Mouse (Mus musculus) MEL (cell line): ENCODE results near the gene Itgb1bp1. TPM values are rescaled to one million over a fixed set of nuclear protein-coding genes. Genes with fewer than 3 reads are reported as not detected.

Experiments used
- DNase-seq: peaks from one replicate; pipeline ENCODE4 v3.0.0; 2011; ENCODE audit warnings: low read depth, low spot score
- H3K27ac ChIP-seq: 2 replicates; pipeline ENCODE4 v1.5.1; 2012; ENCODE audit warnings: low read depth, mild to moderate bottlenecking, control low read depth, low read length, moderate library complexity; ENCODE audit not compliant: control insufficient read depth
- H3K27me3 ChIP-seq, 2 experiments: fragments of 150-350 bp in 1 of 2; sonication (generic) in 1 of 2; 2 replicates each; pipeline ENCODE4 v1.6.1; 2012; ENCODE audit warnings: low read length in 2 of 2, mild to moderate bottlenecking in 2 of 2, improper control_type of control experiment in 1 of 2, moderate library complexity in 1 of 2; ENCODE audit not compliant: insufficient read depth in 2 of 2, control insufficient read depth in 1 of 2
- H3K36me3 ChIP-seq, 2 experiments: 2 replicates each; pipeline ENCODE4 v1.6.1; 2012 to 2014; ENCODE audit warnings: low read length in 2 of 2, improper control_type of control experiment in 1 of 2, inconsistent platforms in 1 of 2, mild to moderate bottlenecking in 1 of 2; ENCODE audit not compliant: insufficient read depth in 2 of 2, control insufficient read depth in 1 of 2
- H3K4me1 ChIP-seq, 2 experiments: fragments of 150-350 bp in 1 of 2; sonication (generic) in 1 of 2; 2 replicates each; pipeline ENCODE4 v1.6.1; 2012; ENCODE audit warnings: low read length in 2 of 2, improper control_type of control experiment in 1 of 2, mild to moderate bottlenecking in 1 of 2; ENCODE audit not compliant: insufficient read depth in 2 of 2, control insufficient read depth in 1 of 2
- H3K4me3 ChIP-seq, 2 experiments: fragments of 150-350 bp in 1 of 2; sonication (generic) in 1 of 2; 2 replicates each; pipeline ENCODE4 v1.5.1; 2012; ENCODE audit warnings: low read depth in 2 of 2, low read length in 2 of 2, mild to moderate bottlenecking in 2 of 2, moderate library complexity in 2 of 2, control low read depth in 1 of 2, improper control_type of control experiment in 1 of 2; ENCODE audit not compliant: control insufficient read depth in 1 of 2, insufficient read depth in 1 of 2
- H3K79me2 ChIP-seq: 2 replicates; pipeline ENCODE4 v1.6.1; 2012; ENCODE audit warnings: mild to moderate bottlenecking, low read length, moderate library complexity; ENCODE audit not compliant: control insufficient read depth, poor library complexity, insufficient read depth
- H3K9ac ChIP-seq: 2 replicates; pipeline ENCODE4 v1.6.1; 2012; ENCODE audit warnings: low read depth, mild to moderate bottlenecking, control low read depth, low read length, moderate library complexity; ENCODE audit not compliant: control insufficient read depth, poor library complexity, severe bottlenecking
- H3K9me3 ChIP-seq: fragments of 150-350 bp; sonication (generic); replicated peaks from 2 replicates; pipeline ENCODE4 v1.6.1; 2012; ENCODE audit warnings: mild to moderate bottlenecking, low read length, improper control_type of control experiment, moderate library complexity; ENCODE audit not compliant: insufficient read depth
- BHLHE40 ChIP-seq: IDR thresholded peaks from 2 replicates; pipeline ENCODE4 v1.6.1; 2012; ENCODE audit warnings: low read depth, mild to moderate bottlenecking, inconsistent platforms, low read length, improper control_type of control experiment, borderline replicate concordance
- CHD1 ChIP-seq: IDR thresholded peaks from 2 replicates; pipeline ENCODE4 v1.6.1; 2012; ENCODE audit warnings: low read depth, mild to moderate bottlenecking, inconsistent platforms, low read length, improper control_type of control experiment
- CHD2 ChIP-seq: IDR thresholded peaks from 2 replicates; pipeline ENCODE4 v1.6.1; 2011; ENCODE audit warnings: low read length, improper control_type of control experiment
- CTCF ChIP-seq, 3 experiments: IDR thresholded peaks in 2 of 3; conservative IDR thresholded peaks in 1 of 3; 2 replicates each; pipeline ENCODE4 v1.5.1; 2011 to 2012; ENCODE audit warnings: low read length in 3 of 3, low read depth in 2 of 3, mild to moderate bottlenecking in 2 of 3, improper control_type of control experiment in 1 of 3, inconsistent platforms in 1 of 3, mixed read lengths in 1 of 3, moderate library complexity in 1 of 3; ENCODE audit not compliant: control insufficient read depth in 1 of 3, insufficient read depth in 1 of 3, poor library complexity in 1 of 3, severe bottlenecking in 1 of 3
- ELF1 ChIP-seq: IDR thresholded peaks from 2 replicates; pipeline ENCODE4 v1.6.1; 2014; ENCODE audit warnings: low read depth, mild to moderate bottlenecking, inconsistent platforms, low read length, improper control_type of control experiment, moderate library complexity
- EP300 ChIP-seq, 2 experiments: IDR thresholded peaks; 2 replicates each; pipeline ENCODE4 v1.6.1; 2011; ENCODE audit warnings: improper control_type of control experiment in 2 of 2, low read length in 2 of 2, low read depth in 1 of 2, mild to moderate bottlenecking in 1 of 2
- ETS1 ChIP-seq: IDR thresholded peaks from 2 replicates; pipeline ENCODE4 v1.6.1; 2012; ENCODE audit warnings: low read depth, mild to moderate bottlenecking, inconsistent platforms, low read length, improper control_type of control experiment, moderate library complexity
- GABPA ChIP-seq: IDR thresholded peaks from 2 replicates; pipeline ENCODE4 v1.6.1; 2012; ENCODE audit warnings: low read depth, mild to moderate bottlenecking, inconsistent platforms, low read length, improper control_type of control experiment, moderate library complexity
- GATA1 ChIP-seq: IDR thresholded peaks from 2 replicates; pipeline ENCODE4 v1.6.1; 2011; ENCODE audit warnings: low read depth, low read length, improper control_type of control experiment
- JUND ChIP-seq: IDR thresholded peaks from 2 replicates; pipeline ENCODE4 v1.6.1; 2011; ENCODE audit warnings: low read depth, mild to moderate bottlenecking, improper control_type of control experiment, low read length
- KAT2A ChIP-seq: conservative IDR thresholded peaks from 2 replicates; pipeline ENCODE4 v1.6.1; 2012; ENCODE audit warnings: low read depth, low read length, improper control_type of control experiment, inconsistent platforms
- MAFK ChIP-seq: IDR thresholded peaks from 2 replicates; pipeline ENCODE4 v1.6.1; 2011; ENCODE audit warnings: low read depth, mild to moderate bottlenecking, low read length, improper control_type of control experiment, borderline replicate concordance
- MAZ ChIP-seq: IDR thresholded peaks from 2 replicates; pipeline ENCODE4 v1.6.1; 2012; ENCODE audit warnings: low read depth, mild to moderate bottlenecking, inconsistent platforms, low read length, improper control_type of control experiment
- MEF2A ChIP-seq: IDR thresholded peaks from 2 replicates; pipeline ENCODE4 v1.6.1; 2014; ENCODE audit warnings: low read depth, mild to moderate bottlenecking, inconsistent platforms, low read length, improper control_type of control experiment; ENCODE audit not compliant: poor library complexity, insufficient replicate concordance, severe bottlenecking; ENCODE audit errors: extremely low read depth
- MYC ChIP-seq: IDR thresholded peaks from 2 replicates; pipeline ENCODE4 v1.6.1; 2011; ENCODE audit warnings: low read depth, mild to moderate bottlenecking, low read length, improper control_type of control experiment, moderate library complexity
- NELFE ChIP-seq: IDR thresholded peaks from 2 replicates; pipeline ENCODE4 v1.6.1; 2011; ENCODE audit warnings: low read depth, low read length, improper control_type of control experiment
- NRF1 ChIP-seq: IDR thresholded peaks from 2 replicates; pipeline ENCODE4 v1.6.1; 2014; ENCODE audit warnings: low read depth, mild to moderate bottlenecking, inconsistent platforms, low read length, improper control_type of control experiment, moderate library complexity; ENCODE audit not compliant: poor library complexity, insufficient read depth, severe bottlenecking
- POLR2A ChIP-seq, 2 experiments: IDR thresholded peaks; 2 replicates each; pipeline ENCODE4 v1.6.1; 2011 to 2012; ENCODE audit warnings: low read length in 2 of 2, mild to moderate bottlenecking in 2 of 2, control low read depth in 1 of 2, improper control_type of control experiment in 1 of 2, low read depth in 1 of 2, moderate library complexity in 1 of 2; ENCODE audit not compliant: control insufficient read depth in 1 of 2, insufficient read depth in 1 of 2, poor library complexity in 1 of 2
- RAD21 ChIP-seq: IDR thresholded peaks from 2 replicates; pipeline ENCODE4 v1.6.1; 2011; ENCODE audit warnings: mild to moderate bottlenecking, low read depth, low read length, improper control_type of control experiment
- RCOR1 ChIP-seq: IDR thresholded peaks from 2 replicates; pipeline ENCODE4 v1.6.1; 2012; ENCODE audit warnings: low read depth, mild to moderate bottlenecking, inconsistent platforms, low read length, improper control_type of control experiment
- SIN3A ChIP-seq: IDR thresholded peaks from 2 replicates; pipeline ENCODE4 v1.6.1; 2012; ENCODE audit warnings: low read length, improper control_type of control experiment, inconsistent platforms
- TAL1 ChIP-seq: IDR thresholded peaks from 2 replicates; pipeline ENCODE4 v1.6.1; 2012; ENCODE audit warnings: mild to moderate bottlenecking, inconsistent platforms, low read length, moderate library complexity, mixed read lengths
- TBP ChIP-seq: IDR thresholded peaks from 2 replicates; pipeline ENCODE4 v1.8.0; 2011; ENCODE audit warnings: low read depth, low read length, improper control_type of control experiment
- TCF12 ChIP-seq: IDR thresholded peaks from 2 replicates; pipeline ENCODE4 v1.6.1; 2014; ENCODE audit warnings: low read depth, mild to moderate bottlenecking, inconsistent platforms, low read length, improper control_type of control experiment, moderate library complexity
- USF1 ChIP-seq: IDR thresholded peaks from 2 replicates; pipeline ENCODE4 v1.6.1; 2014; ENCODE audit warnings: low read depth, mild to moderate bottlenecking, inconsistent platforms, low read length, improper control_type of control experiment, moderate library complexity
- USF2 ChIP-seq, 2 experiments: IDR thresholded peaks; 2 replicates each; pipeline ENCODE4 v1.6.1; 2011 to 2012; ENCODE audit warnings: improper control_type of control experiment in 2 of 2, low read length in 2 of 2, borderline replicate concordance in 1 of 2, inconsistent platforms in 1 of 2, low read depth in 1 of 2, mild to moderate bottlenecking in 1 of 2; ENCODE audit not compliant: insufficient read depth in 1 of 2
- ZC3H11A ChIP-seq: IDR thresholded peaks from 2 replicates; pipeline ENCODE4 v1.6.1; 2012; ENCODE audit warnings: low read depth, mild to moderate bottlenecking, inconsistent platforms, low read length, improper control_type of control experiment
- ZNF384 ChIP-seq: IDR thresholded peaks from 2 replicates; pipeline ENCODE4 v1.6.1; 2012; ENCODE audit warnings: low read depth, mild to moderate bottlenecking, inconsistent platforms, low read length, improper control_type of control experiment
- polyA plus RNA-seq, 2 experiments: library from polyadenylated mRNA; stranded (reverse) in 1 of 2; unstranded in 1 of 2; fragments of >175 nt in 1 of 2; fragments of >200 nt in 1 of 2; gene quantifications; 2 replicates each; pipeline versions ENCODE4 v1.2.1 to v1.2.4; 2012; ENCODE audit warnings: low replicate concordance in 2 of 2, low read depth in 1 of 2; ENCODE audit not compliant: insufficient read length in 2 of 2, insufficient read depth in 1 of 2, missing spikeins in 1 of 2
- total RNA-seq: library from RNA; depleted of rRNA; stranded (reverse); fragments of 300-350 nt; gene quantifications from 2 replicates; pipeline ENCODE4 v1.2.3, GENCODE M21; 2012

Itgb1bp1 gene
- total and polyA plus RNA-seq, 3 experiments: 22.0 to 41.3 TPM; not detected in 1

- Histone ChIP-seq H3K4me1 (no peaks in the 10 kb centered on the region), H3K36me3 (no peaks in the 10 kb centered on the region), H3K27me3 (no peaks in the 10 kb centered on the region), H3K4me3 (no peak overlapping the region), H3K9me3 (no peaks in the 10 kb centered on the region), H3K9ac (no peak overlapping the region), H3K79me2 (no peaks in the 10 kb centered on the region), H3K27ac (no peak overlapping the region)
- DNase-seq: no peak
- TF ChIP-seq JUND: no peak
- no peak for TF ChIP-seq ETS1
- no peak for TF ChIP-seq GATA1
- no peak for TF ChIP-seq MAFK
- TF ChIP-seq SIN3A: no peak
- no peak for TF ChIP-seq CHD1
- TF ChIP-seq NELFE: no peak
- TF ChIP-seq RAD21: no peak
- TF ChIP-seq MEF2A: no peak
- no peak for TF ChIP-seq EP300 (IDR thresholded peaks at IDR 0.05; ENCODE audit: low read depth in 1 of 2, low read length in 2 of 2)
- no peak for TF ChIP-seq TBP
- no peak for TF ChIP-seq ZNF384
- TF ChIP-seq TAL1: no peak
- TF ChIP-seq USF2 (IDR thresholded peaks at IDR 0.05; ENCODE audit: borderline replicate concordance in 1 of 2, insufficient read depth in 1 of 2, low read depth in 1 of 2, low read length in 2 of 2): no peak
Measured at GRCm38 (mm10) chr12:21333766-21334165, 47.7 kb upstream of the Itgb1bp1 start.

GRCm38 (mm10) chr12:21333021-21333420 lies 46.9 kb upstream of the Itgb1bp1 start:
- Histone ChIP-seq H3K27ac (no peak overlapping the region), H3K9ac (no peak overlapping the region), H3K4me1 (no peaks in the 10 kb centered on the region), H3K4me3 (no peak overlapping the region), H3K36me3 (no peaks in the 10 kb centered on the region)
- DNase-seq: no peak
- TF ChIP-seq MAZ (no peak), TCF12 (no peak), KAT2A (no peak), MYC (no peak), MAFK (no peak), POLR2A (IDR thresholded peaks at IDR 0.05; ENCODE audit: control insufficient read depth in 1 of 2, insufficient read depth in 1 of 2, low read depth in 1 of 2, low read length in 2 of 2, poor library complexity in 1 of 2) (no peak), CHD2 (no peak), BHLHE40 (no peak), CTCF (IDR thresholded peaks at IDR 0.05 in 2 of 3, conservative IDR thresholded peaks at IDR 0.05 in 1 of 3; ENCODE audit: control insufficient read depth in 1 of 3, insufficient read depth in 1 of 3, low read depth in 2 of 3, low read length in 3 of 3, poor library complexity in 1 of 3, severe bottlenecking in 1 of 3) (no peak), ZC3H11A (no peak), NRF1 (no peak), NELFE (no peak), RCOR1 (no peak), GABPA (no peak), ELF1 (no peak), TBP (no peak), USF1 (no peak)
- TF ChIP-seq, all 39 proteins: peak for 0
- H3K9me3 ChIP-seq: no peaks in the 10 kb centered on the region
- no peaks in the 10 kb centered on the region for H3K79me2 ChIP-seq
- H3K27me3 ChIP-seq: no peaks in the 10 kb centered on the region
